Mouse (Mus musculus): ENCODE results near the gene Ube3b. TPM values are rescaled to one million over a fixed set of nuclear protein-coding genes. Genes with fewer than 3 reads are reported as not detected.

The Ube3b gene
- polyA plus RNA-seq, 1 experiment: 79.2 TPM

DNA sequence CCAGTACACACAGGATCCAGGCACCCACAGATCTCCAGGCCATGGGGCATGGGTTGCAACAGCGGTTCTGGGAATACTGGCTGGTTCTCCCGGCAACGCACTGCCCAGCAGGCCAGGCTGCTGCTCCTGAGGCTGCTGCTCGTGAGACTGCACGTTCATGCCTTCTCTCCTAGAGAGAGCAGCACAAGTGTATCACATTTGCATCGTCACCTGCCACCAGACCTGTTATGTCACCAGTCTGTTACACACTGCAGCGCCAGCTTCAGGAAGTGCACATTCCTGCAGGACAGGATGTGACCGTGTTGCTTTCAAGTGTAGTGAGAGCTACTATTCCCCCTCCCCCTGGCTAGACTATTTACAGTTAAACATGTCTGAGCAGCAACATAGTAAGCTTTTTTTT lies 36.4 kb downstream of the Ube3b start:
- H3K4me3 ChIP-seq (ENCODE audit: insufficient read depth, low read length): no peak overlapping the region
- TF ChIP-seq CTCF (IDR thresholded peaks at IDR 0.05; ENCODE audit: extremely low read depth, insufficient read depth, low read length): no peak
- H3K4me1 ChIP-seq (ENCODE audit: control insufficient read depth, insufficient read depth, low read length): no peaks in the 10 kb centered on the region
- no peak overlapping the region for H3K27ac ChIP-seq (ENCODE audit: insufficient read depth, low read length)

DNA sequence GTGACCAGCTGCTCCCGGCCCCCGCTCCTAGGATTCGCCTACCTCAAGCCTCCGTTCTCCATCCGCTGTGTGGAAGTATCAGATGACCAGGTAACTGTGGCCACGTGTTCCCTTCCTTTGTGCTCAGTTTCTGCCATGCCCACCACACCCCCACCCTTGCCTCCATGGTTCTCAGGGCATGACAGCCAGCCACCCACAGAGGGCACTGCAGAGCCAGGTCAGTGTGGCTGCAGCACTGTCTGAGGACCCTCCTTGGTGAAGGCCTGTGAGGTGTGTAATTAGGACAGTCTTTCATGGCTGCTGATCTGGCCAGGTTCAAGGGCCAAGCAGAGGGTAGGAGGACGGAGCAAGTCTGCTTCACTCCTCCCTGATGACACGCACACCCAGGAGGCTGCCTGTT lies 38.1 kb downstream of the Ube3b start:
- H3K27ac ChIP-seq (ENCODE audit: insufficient read depth, low read length): no peak overlapping the region
- H3K4me3 ChIP-seq (ENCODE audit: insufficient read depth, low read length): no peak overlapping the region
- H3K4me1 ChIP-seq (ENCODE audit: control insufficient read depth, insufficient read depth, low read length): no peaks in the 10 kb centered on the region
- TF ChIP-seq CTCF (IDR thresholded peaks at IDR 0.05; ENCODE audit: extremely low read depth, insufficient read depth, low read length) (peak; percentile 31; the same call in 1 of the 2 replicates), POLR2A (IDR thresholded peaks at IDR 0.05; ENCODE audit: extremely low read depth, insufficient read depth, low read length) (no peak)

DNA sequence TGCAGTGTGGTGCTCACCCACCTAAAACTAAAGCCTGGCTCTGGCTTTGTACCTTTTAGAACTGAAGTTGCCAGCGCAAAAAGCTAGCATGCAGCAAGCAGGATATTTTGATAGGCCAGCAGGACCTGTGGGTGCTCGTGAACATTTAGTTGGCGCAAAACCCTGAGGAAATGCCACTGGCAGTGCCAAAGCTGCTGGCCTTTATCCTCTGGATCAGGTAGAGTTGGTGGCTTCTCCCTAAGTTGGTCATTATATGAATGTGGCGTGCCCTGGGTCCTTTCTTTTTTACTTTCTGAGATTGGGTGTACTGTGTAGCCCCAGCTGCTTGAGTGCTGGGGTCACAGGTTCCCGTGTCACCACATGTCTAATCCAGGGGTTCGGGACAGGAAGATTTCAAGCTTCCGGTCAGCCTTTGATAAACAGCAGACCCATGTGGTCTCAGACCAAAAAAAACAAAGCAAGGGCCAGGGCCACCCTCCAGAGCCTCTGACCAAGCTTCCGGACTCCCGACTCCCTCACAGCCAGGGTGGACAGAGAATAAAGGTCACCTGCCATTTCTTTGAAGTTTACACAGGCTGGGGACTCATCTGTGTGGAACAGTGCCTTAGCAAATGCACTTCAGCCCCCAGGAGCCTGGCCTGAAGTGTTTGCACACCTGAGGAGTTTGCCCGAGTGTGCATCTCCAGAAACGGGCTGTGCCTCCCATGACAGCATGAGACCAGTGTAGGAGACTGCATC lies 41.3 kb downstream of the Ube3b start:
- no peaks in the 10 kb centered on the region for H3K4me1 ChIP-seq (ENCODE audit: control insufficient read depth, insufficient read depth, low read length)
- no peak overlapping the region for H3K27ac ChIP-seq (ENCODE audit: insufficient read depth, low read length)
- no peak for TF ChIP-seq POLR2A (IDR thresholded peaks at IDR 0.05; ENCODE audit: extremely low read depth, insufficient read depth, low read length)
- no peak for TF ChIP-seq CTCF (IDR thresholded peaks at IDR 0.05; ENCODE audit: extremely low read depth, insufficient read depth, low read length)
- no peak overlapping the region for H3K4me3 ChIP-seq (ENCODE audit: insufficient read depth, low read length)

DNA sequence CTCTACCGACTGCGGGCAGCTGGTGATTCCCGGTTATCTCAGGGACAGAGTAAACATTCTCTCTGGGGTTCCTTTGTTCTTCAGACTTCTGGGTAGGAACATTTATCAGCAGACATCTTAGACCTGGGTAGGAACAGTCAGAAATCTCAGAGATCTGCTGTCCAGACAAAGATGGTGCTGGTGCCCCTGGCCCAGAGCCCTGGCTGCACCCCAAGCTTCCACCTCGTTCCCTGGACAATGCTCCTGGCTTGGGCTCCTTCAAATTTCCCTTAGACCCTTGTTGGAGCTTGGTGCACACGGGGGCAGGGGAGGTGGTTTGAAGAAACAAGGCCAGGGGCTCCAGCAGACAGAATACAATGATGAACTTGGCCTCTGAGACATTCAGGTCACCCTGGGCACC lies 42.2 kb downstream of the Ube3b start:
- H3K4me1 ChIP-seq (ENCODE audit: control insufficient read depth, insufficient read depth, low read length): no peaks in the 10 kb centered on the region
- no peak overlapping the region for H3K4me3 ChIP-seq (ENCODE audit: insufficient read depth, low read length)
- no peak overlapping the region for H3K27ac ChIP-seq (ENCODE audit: insufficient read depth, low read length)
- no peak for TF ChIP-seq CTCF (IDR thresholded peaks at IDR 0.05; ENCODE audit: extremely low read depth, insufficient read depth, low read length)
- TF ChIP-seq POLR2A (IDR thresholded peaks at IDR 0.05; ENCODE audit: extremely low read depth, insufficient read depth, low read length): no peak

DNA sequence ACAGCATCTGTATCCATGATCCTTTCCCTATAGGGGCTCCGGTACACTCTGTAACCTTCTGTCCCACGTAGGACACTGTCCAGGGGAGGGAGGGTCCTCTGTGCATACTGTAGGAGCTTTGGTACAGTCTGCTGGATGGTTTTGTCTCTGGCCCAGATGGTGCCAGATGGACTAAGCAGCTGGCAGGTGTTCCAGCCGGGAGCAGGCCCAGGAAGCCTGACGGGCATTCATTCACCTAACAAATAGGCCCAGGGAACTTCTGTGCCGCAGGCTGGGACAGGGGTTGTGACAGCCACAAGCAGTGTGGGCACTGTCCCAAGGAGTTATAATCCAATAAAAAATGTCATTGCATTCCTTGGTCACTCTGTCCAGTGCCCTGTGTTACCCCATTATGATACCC lies 43.6 kb downstream of the Ube3b start:
- no peak for TF ChIP-seq POLR2A (IDR thresholded peaks at IDR 0.05; ENCODE audit: extremely low read depth, insufficient read depth, low read length)
- TF ChIP-seq CTCF (IDR thresholded peaks at IDR 0.05; ENCODE audit: extremely low read depth, insufficient read depth, low read length): no peak
- H3K27ac ChIP-seq (ENCODE audit: insufficient read depth, low read length): no peak overlapping the region

DNA sequence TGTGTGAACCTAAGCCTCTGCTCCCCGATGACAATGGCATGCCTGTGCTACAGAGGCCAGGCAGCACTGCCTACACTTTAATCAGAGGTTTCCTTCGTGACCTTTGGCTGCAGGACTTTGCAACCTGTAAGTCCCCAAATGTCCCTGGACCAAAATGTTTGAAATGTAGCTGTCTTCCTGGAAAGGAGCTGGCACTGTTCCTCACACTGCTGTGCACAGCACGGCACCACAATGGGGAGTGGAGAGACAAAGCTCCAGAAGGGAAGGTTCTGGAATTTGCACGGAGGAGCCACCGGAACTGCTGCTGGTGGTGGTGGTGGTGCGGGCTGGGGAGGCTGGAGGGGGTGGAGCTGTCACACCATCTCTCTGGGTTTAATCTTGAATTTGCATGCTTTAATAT lies 46.3 kb downstream of the Ube3b start:
- no peaks in the 10 kb centered on the region for H3K4me1 ChIP-seq (ENCODE audit: control insufficient read depth, insufficient read depth, low read length)
- H3K4me3 ChIP-seq (ENCODE audit: insufficient read depth, low read length): no peak overlapping the region
- no peak overlapping the region for H3K27ac ChIP-seq (ENCODE audit: insufficient read depth, low read length)
- no peak for TF ChIP-seq POLR2A (IDR thresholded peaks at IDR 0.05; ENCODE audit: extremely low read depth, insufficient read depth, low read length)
- TF ChIP-seq CTCF (IDR thresholded peaks at IDR 0.05; ENCODE audit: extremely low read depth, insufficient read depth, low read length): no peak

More for the DNA sequence above, 43.6 kb downstream of the Ube3b start:
- H3K4me1 ChIP-seq (ENCODE audit: control insufficient read depth, insufficient read depth, low read length): no peaks in the 10 kb centered on the region
- H3K4me3 ChIP-seq (ENCODE audit: insufficient read depth, low read length): no peak overlapping the region

DNA sequence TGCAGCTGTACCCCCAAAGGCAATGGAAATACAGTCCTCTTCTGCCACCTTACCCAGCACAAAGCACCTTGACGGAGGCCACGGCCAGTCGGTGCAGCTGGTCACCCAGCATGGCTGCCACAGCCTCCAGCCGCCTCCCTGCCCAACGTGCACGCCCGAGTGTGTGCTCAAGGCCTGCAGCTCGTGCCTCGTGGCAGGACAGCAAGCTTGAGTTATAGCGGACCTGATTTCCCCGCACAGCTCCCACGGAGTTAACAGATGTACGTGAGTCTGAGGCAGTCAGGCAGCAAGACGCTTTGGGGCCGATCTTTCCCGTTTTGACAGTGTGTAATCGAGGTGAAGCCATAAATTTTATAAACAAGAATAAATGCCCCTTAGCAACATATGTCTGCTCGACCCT lies 48.2 kb downstream of the Ube3b start:
- Histone ChIP-seq H3K4me1 (ENCODE audit: control insufficient read depth, insufficient read depth, low read length) (no peaks in the 10 kb centered on the region), H3K4me3 (ENCODE audit: insufficient read depth, low read length) (no peak overlapping the region), H3K27ac (ENCODE audit: insufficient read depth, low read length) (no peak overlapping the region)
- TF ChIP-seq CTCF (IDR thresholded peaks at IDR 0.05; ENCODE audit: extremely low read depth, insufficient read depth, low read length): no peak
- no peak for TF ChIP-seq POLR2A (IDR thresholded peaks at IDR 0.05; ENCODE audit: extremely low read depth, insufficient read depth, low read length)

DNA sequence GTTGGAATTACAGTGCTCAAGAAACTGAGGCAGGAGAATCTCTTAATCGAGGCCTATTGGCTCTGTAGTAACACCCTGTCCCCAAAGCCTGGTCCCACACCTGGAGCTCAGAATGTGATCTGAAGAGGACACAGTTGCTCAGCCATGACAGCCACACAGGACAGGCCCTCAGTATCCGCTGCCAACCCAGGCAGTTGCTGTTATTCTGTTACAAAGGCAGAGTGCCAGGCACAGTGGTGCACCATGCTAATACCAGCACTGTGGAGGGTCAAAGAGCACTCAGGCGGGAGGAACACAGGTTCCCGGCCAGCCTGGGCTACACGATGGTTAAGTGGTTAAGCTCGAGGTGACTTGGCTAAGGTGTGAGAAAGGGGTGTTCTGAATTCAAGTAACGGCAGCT lies 49.4 kb downstream of the Ube3b start:
- Histone ChIP-seq H3K4me1 (ENCODE audit: control insufficient read depth, insufficient read depth, low read length) (no peaks in the 10 kb centered on the region), H3K4me3 (ENCODE audit: insufficient read depth, low read length) (no peak overlapping the region), H3K27ac (ENCODE audit: insufficient read depth, low read length) (no peak overlapping the region)
- TF ChIP-seq POLR2A (IDR thresholded peaks at IDR 0.05; ENCODE audit: extremely low read depth, insufficient read depth, low read length): no peak
- no peak for TF ChIP-seq CTCF (IDR thresholded peaks at IDR 0.05; ENCODE audit: extremely low read depth, insufficient read depth, low read length)

DNA sequence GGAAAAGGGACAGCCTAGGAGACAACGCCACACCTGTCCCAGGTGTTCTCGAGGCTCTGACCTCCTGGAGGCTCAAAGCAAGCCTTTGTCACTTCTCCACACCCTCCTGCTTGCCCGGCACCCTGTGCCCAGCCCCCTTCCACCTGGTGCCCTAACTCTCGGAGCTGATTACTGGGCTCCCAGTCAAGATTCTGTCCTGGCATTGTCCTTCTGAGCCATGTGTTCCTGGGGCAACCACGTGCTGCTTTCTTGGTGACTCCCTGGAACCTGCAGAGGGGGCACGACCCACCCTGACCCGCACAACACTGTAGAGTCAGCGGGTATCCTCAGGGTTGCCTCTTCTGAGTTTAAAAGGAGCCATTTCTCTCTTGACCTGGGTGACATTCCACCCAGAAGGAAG lies 54.0 kb downstream of the Ube3b start:
- Histone ChIP-seq H3K4me1 (ENCODE audit: control insufficient read depth, insufficient read depth, low read length) (no peaks in the 10 kb centered on the region), H3K4me3 (ENCODE audit: insufficient read depth, low read length) (no peak overlapping the region), H3K27ac (ENCODE audit: insufficient read depth, low read length) (no peak overlapping the region)
- TF ChIP-seq CTCF (IDR thresholded peaks at IDR 0.05; ENCODE audit: extremely low read depth, insufficient read depth, low read length) (no peak), POLR2A (IDR thresholded peaks at IDR 0.05; ENCODE audit: extremely low read depth, insufficient read depth, low read length) (no peak)

DNA sequence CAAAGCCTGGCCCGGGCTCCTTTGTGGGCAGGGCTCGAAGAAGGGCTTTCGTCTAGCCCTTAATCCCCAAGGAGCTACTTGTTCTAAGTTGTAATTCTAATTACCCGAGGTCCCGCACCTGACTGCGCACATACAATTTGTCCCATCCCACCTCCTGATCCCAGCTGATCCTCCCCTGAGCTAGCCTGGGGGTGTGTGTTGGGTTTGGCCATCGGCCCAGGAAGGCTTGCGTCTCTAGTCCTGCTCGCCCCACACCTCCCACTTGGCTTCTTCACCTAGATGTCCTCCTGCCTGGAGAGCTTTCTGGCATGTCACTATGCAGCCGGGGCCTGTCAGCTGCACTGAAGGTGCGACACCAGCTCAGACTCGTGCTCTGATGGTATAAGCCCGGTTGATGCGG lies 55.2 kb downstream of the Ube3b start:
- TF ChIP-seq CTCF (IDR thresholded peaks at IDR 0.05; ENCODE audit: extremely low read depth, insufficient read depth, low read length) (no peak), POLR2A (IDR thresholded peaks at IDR 0.05; ENCODE audit: extremely low read depth, insufficient read depth, low read length) (no peak)
- Histone ChIP-seq H3K4me3 (ENCODE audit: insufficient read depth, low read length) (no peak overlapping the region), H3K27ac (ENCODE audit: insufficient read depth, low read length) (no peak overlapping the region), H3K4me1 (ENCODE audit: control insufficient read depth, insufficient read depth, low read length) (no peaks in the 10 kb centered on the region)
